Mouse (Mus musculus): ENCODE results near the gene Rdh9.
"Not testable (repeated sequence)": the region's sequence is repeated elsewhere in the genome, so short reads cannot be mapped to it uniquely, and the experiment has no call there.

GRCm38 (mm10) chr10:127762926-127763325 is 13.3 kb upstream of the Rdh9 start:
- not testable (repeated sequence) for TF ChIP-seq CTCF (conservative IDR thresholded peaks at IDR 0.05; ENCODE audit: insufficient read depth, insufficient read length, low read depth, low read length); POLR2A (IDR thresholded peaks at IDR 0.05; ENCODE audit: low read depth, low read length)
